Mouse (Mus musculus) neural tube, embryonic 15.5 days (tissue): ENCODE measurements around the gene Tnfsfm13. TPM values are rescaled to one million over a fixed set of nuclear protein-coding genes. Genes with fewer than 3 reads are reported as not detected.
"Not testable (repeated sequence)": the region's sequence is repeated elsewhere in the genome, so short reads cannot be mapped to it uniquely, and the experiment has no call there.

Experiments
- ATAC-seq: fragments of 200-750 bp; cut with Nextera tagmentation; 2 replicates; pipeline ENCODE4 v1.8.0; 2017; ENCODE audit warnings: mild to moderate bottlenecking, moderate TSS enrichment, moderate library complexity; ENCODE audit not compliant: low FRiP score
- H3K27ac ChIP-seq: fragments of 300-500 bp; sonication (generic); replicated peaks from 2 replicates; pipeline ENCODE4 v1.5.1; 2015; ENCODE audit warnings: mild to moderate bottlenecking, inconsistent platforms
- H3K27me3 ChIP-seq: fragments of 300-500 bp; sonication (generic); replicated peaks from 2 replicates; pipeline ENCODE4 v1.6.1; 2015; ENCODE audit warnings: inconsistent platforms
- H3K36me3 ChIP-seq: fragments of 300-500 bp; sonication (generic); 2 replicates; pipeline ENCODE4 v1.6.1; 2015; ENCODE audit warnings: inconsistent platforms
- H3K4me1 ChIP-seq: fragments of 300-500 bp; sonication (generic); 2 replicates; pipeline ENCODE4 v1.6.1; 2015; ENCODE audit warnings: inconsistent platforms
- H3K4me2 ChIP-seq: fragments of 300-500 bp; sonication (generic); 2 replicates; pipeline ENCODE4 v1.6.1; 2015; ENCODE audit warnings: inconsistent platforms, mild to moderate bottlenecking, moderate library complexity
- H3K4me3 ChIP-seq: fragments of 300-500 bp; sonication (generic); replicated peaks from 2 replicates; pipeline ENCODE4 v1.5.1; 2015; ENCODE audit warnings: mild to moderate bottlenecking, inconsistent platforms
- H3K9ac ChIP-seq: fragments of 300-500 bp; sonication (generic); replicated peaks from 2 replicates; pipeline ENCODE4 v1.6.1; 2015; ENCODE audit warnings: mild to moderate bottlenecking, inconsistent platforms
- H3K9me3 ChIP-seq: fragments of 300-500 bp; sonication (generic); replicated peaks from 2 replicates; pipeline ENCODE4 v1.6.1; 2016; ENCODE audit warnings: inconsistent platforms
- WGBS: fragments of 180-500 bp; shearing (Covaris S2); methylation state at CpG from one replicate; pipeline ENCODE4 v1.1.7; 2015; ENCODE audit warnings: mixed read lengths; 5-methylcytosine and 5-hydroxymethylcytosine counted together
- polyA plus RNA-seq: library from polyadenylated mRNA; unstranded; fragments of >200 nt; fragmentation: Nextera tagmentation; extraction: Ambion mirVana; gene quantifications from 2 replicates; pipeline ENCODE4 v1.2.1, GENCODE M21; 2015

Gene Tnfsfm13
- polyA plus RNA-seq, 1 experiment from 2014 or later: 1.8 TPM

GRCm38 (mm10) chr11:69703381-69703780 is 7.5 kb upstream of the Tnfsfm13 start:
- not testable (repeated sequence) for ATAC-seq, H3K9ac ChIP-seq, H3K36me3 ChIP-seq, H3K4me2 ChIP-seq, H3K27me3 ChIP-seq, H3K4me3 ChIP-seq, H3K4me1 ChIP-seq, H3K9me3 ChIP-seq, H3K27ac ChIP-seq
- WGBS: 72% methylated on average over 3 of the region's 3 CpGs

GRCm38 (mm10) chr11:69702886-69703285 is 7.0 kb upstream of the Tnfsfm13 start:
- not testable (repeated sequence) for H3K27me3 ChIP-seq, H3K9ac ChIP-seq, H3K27ac ChIP-seq, ATAC-seq, H3K4me3 ChIP-seq, H3K9me3 ChIP-seq, H3K36me3 ChIP-seq, H3K4me2 ChIP-seq, H3K4me1 ChIP-seq
- 96% methylated on average over 10 of the region's 10 CpGs for WGBS

GRCm38 (mm10) chr11:69699595-69699994 is 3.7 kb upstream of the Tnfsfm13 start:
- Histone ChIP-seq H3K9me3 (no peaks in the 10 kb centered on the region), H3K36me3 (no peaks in the 10 kb centered on the region), H3K27ac (no peak overlapping the region), H3K4me3 (no peak overlapping the region), H3K4me2 (no peak overlapping the region), H3K4me1 (peaks cover 15% of the 10 kb centered on the region), H3K9ac (no peak overlapping the region), H3K27me3 (no peaks in the 10 kb centered on the region)
- WGBS: 84% methylated on average over 1 of the region's 1 CpGs
- ATAC-seq: no peak

GRCm38 (mm10) chr11:69698574-69698973 is 2.7 kb upstream of the Tnfsfm13 start:
- WGBS: 77% methylated on average over 5 of the region's 5 CpGs
- no peak overlapping the region for H3K9ac ChIP-seq
- no peak for ATAC-seq

GRCm38 (mm10) chr11:69697396-69697795 is 1.5 kb upstream of the Tnfsfm13 start:
- WGBS: 97% methylated on average over 3 of the region's 3 CpGs

More at GRCm38 (mm10) chr11:69698574-69698973, 2.7 kb upstream of the Tnfsfm13 start:
- Histone ChIP-seq H3K4me1 (peaks cover 15% of the 10 kb centered on the region), H3K9me3 (no peaks in the 10 kb centered on the region), H3K4me2 (no peak overlapping the region), H3K27me3 (no peaks in the 10 kb centered on the region), H3K27ac (no peak overlapping the region), H3K36me3 (no peaks in the 10 kb centered on the region), H3K4me3 (no peak overlapping the region)

GRCm38 (mm10) chr11:69695046-69695360 is 895 bp downstream of the Tnfsfm13 start:
- H3K9me3 ChIP-seq: no peaks in the 10 kb centered on the region
- 30% methylated on average over 6 of the region's 6 CpGs for WGBS
- H3K4me2 ChIP-seq: peak overlapping the region; percentile 92
- peaks cover 15% of the 10 kb centered on the region for H3K4me1 ChIP-seq
- ATAC-seq: no peak
- peak overlapping the region; percentile 47 for H3K4me3 ChIP-seq
- H3K27ac ChIP-seq: no peak overlapping the region
- H3K9ac ChIP-seq: peak overlapping the region; percentile 63
- H3K36me3 ChIP-seq: no peaks in the 10 kb centered on the region
- H3K27me3 ChIP-seq: no peaks in the 10 kb centered on the region

More at GRCm38 (mm10) chr11:69697396-69697795, 1.5 kb upstream of the Tnfsfm13 start:
- Histone ChIP-seq H3K4me1 (peaks cover 15% of the 10 kb centered on the region), H3K36me3 (no peaks in the 10 kb centered on the region), H3K9me3 (no peaks in the 10 kb centered on the region), H3K9ac (no peak overlapping the region), H3K27ac (no peak overlapping the region), H3K4me2 (no peak overlapping the region), H3K27me3 (no peaks in the 10 kb centered on the region), H3K4me3 (no peak overlapping the region)
- no peak for ATAC-seq

- no peak overlapping the region for H3K4me2 ChIP-seq
- H3K4me1 ChIP-seq: peaks cover 15% of the 10 kb centered on the region
- H3K27ac ChIP-seq: no peak overlapping the region
- no peak overlapping the region for H3K9ac ChIP-seq
- H3K36me3 ChIP-seq: no peaks in the 10 kb centered on the region
- no peaks in the 10 kb centered on the region for H3K9me3 ChIP-seq
- no peak overlapping the region for H3K4me3 ChIP-seq
- no peak for ATAC-seq
- no peaks in the 10 kb centered on the region for H3K27me3 ChIP-seq
- 60% methylated on average over 11 of the region's 11 CpGs for WGBS
Measured at GRCm38 (mm10) chr11:69693421-69693965, 2.4 kb downstream of the Tnfsfm13 start.

GRCm38 (mm10) chr11:69692863-69693262 is 3.0 kb downstream of the Tnfsfm13 start:
- no peaks in the 10 kb centered on the region for H3K27me3 ChIP-seq
- ATAC-seq: no peak
- no peak overlapping the region for H3K4me2 ChIP-seq
- no peaks in the 10 kb centered on the region for H3K9me3 ChIP-seq
- peaks cover 15% of the 10 kb centered on the region for H3K4me1 ChIP-seq
- H3K36me3 ChIP-seq: no peaks in the 10 kb centered on the region
- no peak overlapping the region for H3K4me3 ChIP-seq
- WGBS: 87% methylated on average over 6 of the region's 6 CpGs
- H3K9ac ChIP-seq: no peak overlapping the region
- H3K27ac ChIP-seq: no peak overlapping the region

GRCm38 (mm10) chr11:69692196-69692811 is 3.6 kb downstream of the Tnfsfm13 start:
- 79% methylated on average over 9 of the region's 9 CpGs for WGBS
- Histone ChIP-seq H3K36me3 (no peaks in the 10 kb centered on the region), H3K9ac (no peak overlapping the region), H3K27me3 (no peaks in the 10 kb centered on the region), H3K4me2 (no peak overlapping the region), H3K9me3 (no peaks in the 10 kb centered on the region), H3K4me3 (no peak overlapping the region), H3K27ac (no peak overlapping the region), H3K4me1 (peaks cover 15% of the 10 kb centered on the region)
- ATAC-seq: no peak

- H3K36me3 ChIP-seq: no peaks in the 10 kb centered on the region
- no peak for ATAC-seq
- no peak overlapping the region for H3K4me3 ChIP-seq
Measured at GRCm38 (mm10) chr11:69689891-69690290, 6.0 kb downstream of the Tnfsfm13 start.

GRCm38 (mm10) chr11:69687061-69687460 is 8.8 kb downstream of the Tnfsfm13 start:
- ATAC-seq: no peak
- H3K4me1 ChIP-seq: peaks cover 34% of the 10 kb centered on the region
- no peak overlapping the region for H3K4me3 ChIP-seq
- no peak overlapping the region for H3K27ac ChIP-seq
- WGBS: 55% methylated on average over 5 of the region's 5 CpGs
- no peak overlapping the region for H3K9ac ChIP-seq
- no peaks in the 10 kb centered on the region; the same call in 1 of the 2 replicates for H3K27me3 ChIP-seq
- H3K4me2 ChIP-seq: no peak overlapping the region; the same call in 1 of the 2 replicates
- no peaks in the 10 kb centered on the region for H3K36me3 ChIP-seq
- H3K9me3 ChIP-seq: no peaks in the 10 kb centered on the region

More at GRCm38 (mm10) chr11:69689891-69690290, 6.0 kb downstream of the Tnfsfm13 start:
- Histone ChIP-seq H3K9me3 (no peaks in the 10 kb centered on the region), H3K27ac (no peak overlapping the region), H3K9ac (no peak overlapping the region), H3K4me2 (no peak overlapping the region), H3K4me1 (peaks cover 18% of the 10 kb centered on the region), H3K27me3 (no peaks in the 10 kb centered on the region; the same call in 1 of the 2 replicates)
- WGBS: 92% methylated on average over 1 of the region's 1 CpGs

- H3K9me3 ChIP-seq: no peaks in the 10 kb centered on the region
- 26% methylated on average over 4 of the region's 4 CpGs for WGBS
- H3K4me2 ChIP-seq: no peak overlapping the region; the same call in 1 of the 2 replicates
- H3K4me3 ChIP-seq: no peak overlapping the region
- ATAC-seq: no peak
- no peaks in the 10 kb centered on the region for H3K36me3 ChIP-seq
- no peaks in the 10 kb centered on the region; the same call in 1 of the 2 replicates for H3K27me3 ChIP-seq
- H3K27ac ChIP-seq: peak overlapping the region; percentile 67; the same call in 1 of the 2 replicates
- peaks cover 36% of the 10 kb centered on the region for H3K4me1 ChIP-seq
- no peak overlapping the region for H3K9ac ChIP-seq
Measured at GRCm38 (mm10) chr11:69686377-69686776, 9.5 kb downstream of the Tnfsfm13 start.
